Mouse (Mus musculus) mesoderm, embryonic 11.5 days (tissue): ENCODE measurements around the gene Npc1l1.

ENCODE experiments used
- DNase-seq: peaks from one replicate; pipeline ENCODE4 v3.0.0-alpha.2; 2012; ENCODE audit warnings: low read depth, low spot score

Gene Npc1l1

GRCm38 (mm10) chr11:6163706-6164105, 66.2 kb downstream of the Npc1l1 start:
- DNase-seq: no peak

- no peak for DNase-seq
Measured at GRCm38 (mm10) chr11:6163062-6163461, 66.9 kb downstream of the Npc1l1 start.

- no peak for DNase-seq
Measured at GRCm38 (mm10) chr11:6161549-6161948, 68.4 kb downstream of the Npc1l1 start.
